Mouse (Mus musculus): Measurements from ENCODE around the gene Rsu1. TPM values are rescaled to one million over a fixed set of nuclear protein-coding genes. Genes with fewer than 3 reads are reported as not detected.

Rsu1 gene
- polyA plus RNA-seq, 1 experiment: 81.5 TPM

GRCm38 (mm10) chr2:13233902-13234301 lies 37.3 kb downstream of the Rsu1 start:
- H3K4me3 ChIP-seq: no peak overlapping the region
- no peak overlapping the region for H3ac ChIP-seq (ENCODE audit: control insufficient read depth, insufficient read length)
- no peaks in the 10 kb centered on the region for H3K27me3 ChIP-seq (ENCODE audit: control insufficient read depth, insufficient read depth, insufficient read length)
- TF ChIP-seq E2F4 (IDR thresholded peaks at IDR 0.05; ENCODE audit: insufficient read depth): no peak
- TF ChIP-seq MYOG (IDR thresholded peaks at IDR 0.05; ENCODE audit: control insufficient read depth in 1 of 3, insufficient read depth in 1 of 3, insufficient read length in 2 of 3, low read depth in 2 of 3): no peak
- no peak for TF ChIP-seq TCF12 (IDR thresholded peaks at IDR 0.05; ENCODE audit: insufficient read depth, poor library complexity, severe bottlenecking)
- TF ChIP-seq SRF (IDR thresholded peaks at IDR 0.05; ENCODE audit: control insufficient read depth, insufficient read length, low read depth): no peak
- TF ChIP-seq REST (IDR thresholded peaks at IDR 0.05; ENCODE audit: insufficient read depth, insufficient read length): no peak
- TF ChIP-seq POLR2AphosphoS2 (IDR thresholded peaks at IDR 0.05; ENCODE audit: insufficient read length, low read depth): no peak
- TF ChIP-seq POLR2A (IDR thresholded peaks at IDR 0.05; ENCODE audit: insufficient read length, low read depth): no peak
- no peak for TF ChIP-seq MAX (IDR thresholded peaks at IDR 0.05; ENCODE audit: low read depth)
- TF ChIP-seq USF1 (IDR thresholded peaks at IDR 0.05; ENCODE audit: low read depth): no peak
- TF ChIP-seq TCF3 (IDR thresholded peaks at IDR 0.05; ENCODE audit: insufficient read length, low read depth): no peak
- TF ChIP-seq MYOD1 (IDR thresholded peaks at IDR 0.05; ENCODE audit: control insufficient read depth in 1 of 3, insufficient read length in 2 of 3, low read depth in 2 of 3): no peak
- TF ChIP-seq CEBPB (IDR thresholded peaks at IDR 0.05; ENCODE audit: insufficient read depth, poor library complexity, severe bottlenecking): no peak
- H3K79me2 ChIP-seq (ENCODE audit: control insufficient read depth, insufficient read depth): no peaks in the 10 kb centered on the region
- H3K36me3 ChIP-seq (ENCODE audit: control insufficient read depth, insufficient read depth): no peaks in the 10 kb centered on the region
- H3K4me2 ChIP-seq (ENCODE audit: low read depth): no peak overlapping the region

- H3K4me2 ChIP-seq (ENCODE audit: low read depth): peak overlapping the region; percentile 22
- no peak overlapping the region for H3K4me3 ChIP-seq
- H3K36me3 ChIP-seq (ENCODE audit: control insufficient read depth, insufficient read depth): no peaks in the 10 kb centered on the region
- no peaks in the 10 kb centered on the region for H3K27me3 ChIP-seq (ENCODE audit: control insufficient read depth, insufficient read depth, insufficient read length)
- TF ChIP-seq MYOG (IDR thresholded peaks at IDR 0.05; ENCODE audit: control insufficient read depth in 1 of 3, insufficient read depth in 1 of 3, insufficient read length in 2 of 3, low read depth in 2 of 3) (no peak), MYOD1 (IDR thresholded peaks at IDR 0.05; ENCODE audit: control insufficient read depth in 1 of 3, insufficient read length in 2 of 3, low read depth in 2 of 3) (no peak), CEBPB (IDR thresholded peaks at IDR 0.05; ENCODE audit: insufficient read depth, poor library complexity, severe bottlenecking) (0 out of 2 replicates have a peak, but pooled peaks have one; percentile 1)
- H3ac ChIP-seq (ENCODE audit: control insufficient read depth, insufficient read length): no peak overlapping the region
- H3K79me2 ChIP-seq (ENCODE audit: control insufficient read depth, insufficient read depth): no peaks in the 10 kb centered on the region
These were observed 37.9 kb downstream of the Rsu1 start for GRCm38 (mm10) chr2:13233254-13233835.

DNA sequence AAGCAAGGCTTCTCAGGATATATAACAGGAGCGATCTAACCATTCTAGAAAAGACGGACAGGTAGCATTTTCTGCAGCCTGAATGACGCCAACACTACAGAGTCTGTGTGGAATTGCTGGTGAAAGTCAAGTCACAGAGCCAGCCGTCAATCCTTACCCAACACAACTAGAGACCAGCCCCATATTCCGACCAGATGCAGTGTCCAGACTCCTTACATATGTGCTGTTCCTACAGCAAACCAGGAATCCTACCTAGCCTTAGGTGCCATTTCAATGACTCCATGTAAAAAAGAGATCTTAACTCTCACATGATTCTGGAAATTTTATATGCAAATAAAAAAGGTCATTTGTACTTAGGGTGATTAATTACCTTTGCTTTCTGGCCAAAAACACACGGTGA lies 38.9 kb downstream of the Rsu1 start:
- H3K4me3 ChIP-seq: no peak overlapping the region
- H3ac ChIP-seq (ENCODE audit: control insufficient read depth, insufficient read length): no peak overlapping the region
- no peaks in the 10 kb centered on the region for H3K79me2 ChIP-seq (ENCODE audit: control insufficient read depth, insufficient read depth)
- H3K4me2 ChIP-seq (ENCODE audit: low read depth): no peak overlapping the region
- H3K36me3 ChIP-seq (ENCODE audit: control insufficient read depth, insufficient read depth): no peaks in the 10 kb centered on the region
- no peaks in the 10 kb centered on the region for H3K27me3 ChIP-seq (ENCODE audit: control insufficient read depth, insufficient read depth, insufficient read length)
- no peak for TF ChIP-seq CEBPB (IDR thresholded peaks at IDR 0.05; ENCODE audit: insufficient read depth, poor library complexity, severe bottlenecking)
- TF ChIP-seq TCF12 (IDR thresholded peaks at IDR 0.05; ENCODE audit: insufficient read depth, poor library complexity, severe bottlenecking): no peak
- TF ChIP-seq REST (IDR thresholded peaks at IDR 0.05; ENCODE audit: insufficient read depth, insufficient read length): no peak
- TF ChIP-seq POLR2A (IDR thresholded peaks at IDR 0.05; ENCODE audit: insufficient read length, low read depth): no peak
- no peak for TF ChIP-seq MYOG (IDR thresholded peaks at IDR 0.05; ENCODE audit: control insufficient read depth in 1 of 3, insufficient read depth in 1 of 3, insufficient read length in 2 of 3, low read depth in 2 of 3)
- no peak for TF ChIP-seq USF1 (IDR thresholded peaks at IDR 0.05; ENCODE audit: low read depth)
- TF ChIP-seq E2F4 (IDR thresholded peaks at IDR 0.05; ENCODE audit: insufficient read depth): no peak
- TF ChIP-seq SRF (IDR thresholded peaks at IDR 0.05; ENCODE audit: control insufficient read depth, insufficient read length, low read depth): no peak
- TF ChIP-seq MAX (IDR thresholded peaks at IDR 0.05; ENCODE audit: low read depth): no peak
- TF ChIP-seq TCF3 (IDR thresholded peaks at IDR 0.05; ENCODE audit: insufficient read length, low read depth): no peak
- TF ChIP-seq POLR2AphosphoS2 (IDR thresholded peaks at IDR 0.05; ENCODE audit: insufficient read length, low read depth): no peak
- no peak for TF ChIP-seq MYOD1 (IDR thresholded peaks at IDR 0.05; ENCODE audit: control insufficient read depth in 1 of 3, insufficient read length in 2 of 3, low read depth in 2 of 3)

DNA sequence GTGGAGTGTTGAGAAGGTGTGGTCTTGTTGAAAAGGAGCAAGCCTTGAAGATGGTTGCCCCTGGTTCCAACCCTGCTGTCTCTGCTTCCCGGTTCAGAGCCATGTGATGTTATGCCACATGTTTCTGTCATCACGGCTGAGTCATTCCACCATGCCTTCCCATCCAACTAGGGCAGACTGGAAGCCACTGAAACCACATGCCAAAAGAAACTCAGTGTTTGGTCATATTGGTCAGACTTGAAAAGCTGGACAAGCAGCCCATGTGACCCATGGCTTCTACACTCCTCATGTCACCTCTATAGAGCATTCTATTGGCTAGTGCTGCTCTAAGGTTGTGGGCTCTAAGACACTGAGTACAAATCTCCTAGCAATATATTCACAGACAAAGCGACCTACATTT lies 41.5 kb downstream of the Rsu1 start:
- Histone ChIP-seq H3K4me2 (ENCODE audit: low read depth) (no peak overlapping the region), H3K36me3 (ENCODE audit: control insufficient read depth, insufficient read depth) (no peaks in the 10 kb centered on the region), H3K79me2 (ENCODE audit: control insufficient read depth, insufficient read depth) (no peaks in the 10 kb centered on the region), H3K27me3 (ENCODE audit: control insufficient read depth, insufficient read depth, insufficient read length) (no peaks in the 10 kb centered on the region), H3K4me3 (no peak overlapping the region), H3ac (ENCODE audit: control insufficient read depth, insufficient read length) (no peak overlapping the region)
- TF ChIP-seq USF1 (IDR thresholded peaks at IDR 0.05; ENCODE audit: low read depth) (peak; percentile 83), SRF (IDR thresholded peaks at IDR 0.05; ENCODE audit: control insufficient read depth, insufficient read length, low read depth) (no peak), MAX (IDR thresholded peaks at IDR 0.05; ENCODE audit: low read depth) (peak; percentile 40), E2F4 (IDR thresholded peaks at IDR 0.05; ENCODE audit: insufficient read depth) (no peak), MYOD1 (IDR thresholded peaks at IDR 0.05; ENCODE audit: control insufficient read depth in 1 of 3, insufficient read length in 2 of 3, low read depth in 2 of 3) (peak in 1 of 3 experiments; percentile 9), MYOG (IDR thresholded peaks at IDR 0.05; ENCODE audit: control insufficient read depth in 1 of 3, insufficient read depth in 1 of 3, insufficient read length in 2 of 3, low read depth in 2 of 3) (peak in 1 of 3 experiments; percentile 38)

DNA sequence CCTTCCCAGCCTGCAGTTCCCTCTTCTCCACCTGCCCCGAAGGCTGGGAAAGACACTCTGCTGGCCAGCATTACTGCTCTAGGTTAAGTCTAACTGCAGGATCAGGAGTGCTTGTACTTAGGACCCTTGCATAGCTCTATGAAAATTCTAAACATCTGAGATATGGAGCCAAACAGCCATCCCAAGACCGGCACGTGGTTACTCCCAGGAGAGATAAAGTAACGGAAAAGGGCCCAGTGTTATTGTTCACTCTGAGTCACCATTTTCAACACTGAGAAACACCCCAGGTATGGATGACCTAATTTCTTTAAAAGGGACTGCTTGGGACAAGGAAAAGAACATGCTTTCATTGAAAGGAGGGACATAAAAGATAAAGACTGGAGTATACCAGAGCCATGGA lies 45.2 kb downstream of the Rsu1 start:
- Histone ChIP-seq H3ac (ENCODE audit: control insufficient read depth, insufficient read length) (no peak overlapping the region), H3K4me2 (ENCODE audit: low read depth) (no peak overlapping the region), H3K27me3 (ENCODE audit: control insufficient read depth, insufficient read depth, insufficient read length) (no peaks in the 10 kb centered on the region), H3K79me2 (ENCODE audit: control insufficient read depth, insufficient read depth) (no peaks in the 10 kb centered on the region), H3K36me3 (ENCODE audit: control insufficient read depth, insufficient read depth) (no peaks in the 10 kb centered on the region), H3K4me3 (no peak overlapping the region)
- TF ChIP-seq POLR2AphosphoS2 (IDR thresholded peaks at IDR 0.05; ENCODE audit: insufficient read length, low read depth): no peak
- peak; percentile 22 for TF ChIP-seq USF1 (IDR thresholded peaks at IDR 0.05; ENCODE audit: low read depth)

All from myocyte (in vitro differentiated cells).